Mouse (Mus musculus): ENCODE measurements around the gene Cped1. TPM values are rescaled to one million over a fixed set of nuclear protein-coding genes. Genes with fewer than 3 reads are reported as not detected.

Gene Cped1
- polyA plus RNA-seq (2016; fragmentation: Nextera tagmentation; extraction: Ambion mirVana), result 3.6 and 4.1 TPM in 2 replicates

DNA sequence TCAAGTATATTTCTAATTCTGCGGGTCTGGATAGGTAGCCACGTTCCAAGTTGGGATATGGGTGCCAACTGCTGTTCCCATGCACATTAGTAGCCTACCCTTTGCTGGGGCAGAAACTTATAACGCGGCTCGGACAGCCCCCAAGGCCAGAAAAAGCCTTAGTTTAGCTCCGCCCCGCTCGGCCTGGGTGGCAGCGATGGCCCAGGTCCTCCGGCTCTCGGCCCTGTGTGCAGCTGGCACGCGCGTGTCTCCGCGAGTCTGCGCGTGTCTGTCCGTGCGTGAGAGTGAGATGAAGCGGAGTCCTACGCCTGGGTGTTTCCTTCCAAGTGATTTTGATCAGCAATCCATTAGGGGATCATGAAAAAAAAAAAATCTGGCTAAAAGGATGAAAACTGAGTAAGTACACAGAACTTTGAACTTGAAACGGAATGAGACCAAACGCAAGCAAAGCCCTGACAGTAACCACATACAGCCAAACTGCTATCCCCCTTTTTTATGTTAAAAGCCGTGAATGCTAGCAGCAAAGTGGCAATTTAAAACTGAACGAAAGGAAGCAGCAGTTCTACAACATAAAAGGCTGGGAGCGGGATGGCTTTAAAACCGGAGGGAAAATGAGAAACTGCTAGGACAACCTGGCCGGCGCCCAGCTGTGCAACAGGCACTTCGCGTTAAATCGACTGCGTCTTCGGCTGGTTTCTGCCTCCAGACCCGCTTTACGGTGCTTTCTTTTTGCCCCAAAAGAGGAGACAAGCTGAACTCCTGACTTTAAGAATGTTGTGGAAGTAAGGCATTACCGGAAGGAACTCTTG lies at the start of gene Cped1:
Cped1 (plus strand) TSS at position 185 of the 809 bp plus-strand sequence.
- H3K4me1 ChIP-seq, result no peaks in the 10 kb centered on the region
- peak within 1 kb of the TSS; percentile 47 for H3K4me3 ChIP-seq
- 1% methylated on average over 38 of the region's 38 CpGs for WGBS (ENCODE audit: insufficient replicate concordance)
- peak within 1 kb of the TSS; percentile 66 for H3K4me2 ChIP-seq
- peak within 1 kb of the TSS; percentile 38; the same call in 1 of the 2 replicates for H3K27ac ChIP-seq
- no peaks in the 10 kb centered on the region for H3K36me3 ChIP-seq
- H3K27me3 ChIP-seq (replicated peaks), result peaks cover 25% of the 10 kb centered on the region
- H3K9ac ChIP-seq, result peak within 1 kb of the TSS; percentile 24; the same call in 1 of the 2 replicates
- no peaks in the 10 kb centered on the region for H3K9me3 ChIP-seq (replicated peaks)
- ATAC-seq, result peak; percentile 60

DNA sequence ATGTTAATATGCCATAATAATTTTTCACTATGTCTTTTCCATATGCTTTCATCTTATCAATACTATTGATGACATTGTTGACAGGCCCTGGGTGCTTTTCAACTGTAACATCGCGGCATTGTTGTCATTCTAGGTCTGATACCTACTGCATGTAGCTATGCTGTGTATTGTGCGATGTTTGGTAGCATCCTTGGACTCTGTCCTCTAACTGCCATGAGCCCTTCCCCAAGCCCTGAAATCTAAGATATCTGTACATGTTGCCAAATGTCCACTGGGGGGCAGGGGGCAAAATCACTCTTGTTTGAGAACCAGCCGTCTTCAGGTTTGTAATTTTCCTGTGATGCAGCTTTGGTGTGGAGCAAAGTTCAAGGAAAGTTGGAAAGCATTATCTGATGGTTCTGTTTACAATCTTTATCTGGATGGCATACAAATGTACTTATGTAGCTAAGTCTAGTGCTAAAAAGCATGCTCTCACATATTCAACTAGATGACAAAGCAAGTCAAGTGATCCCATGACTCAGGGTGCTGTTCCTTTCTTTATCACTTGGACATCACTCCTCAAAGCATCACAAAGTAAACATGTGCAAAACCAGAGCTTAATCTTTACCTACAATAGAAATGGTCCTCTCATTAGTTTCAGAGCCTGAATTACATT lies 47.6 kb upstream of the Cped1 start:
- no peak overlapping the region for H3K27ac ChIP-seq
- WGBS (ENCODE audit: insufficient replicate concordance), result 64% methylated on average over 4 of the region's 4 CpGs
- no peak overlapping the region for H3K9ac ChIP-seq
- H3K4me1 ChIP-seq, result no peaks in the 10 kb centered on the region
- ATAC-seq, result no peak
- H3K9me3 ChIP-seq (replicated peaks), result no peaks in the 10 kb centered on the region
- no peak overlapping the region for H3K4me2 ChIP-seq
- H3K36me3 ChIP-seq, result no peaks in the 10 kb centered on the region
- no peaks in the 10 kb centered on the region for H3K27me3 ChIP-seq (replicated peaks)
- H3K4me3 ChIP-seq, result no peak overlapping the region

- ATAC-seq, result peak; percentile 94
- H3K36me3 ChIP-seq, result peaks cover 22% of the 10 kb centered on the region
- H3K4me2 ChIP-seq, result peak within 1 kb of the TSS; percentile 87
- no peaks in the 10 kb centered on the region for H3K27me3 ChIP-seq (replicated peaks)
- H3K9me3 ChIP-seq (replicated peaks), result no peaks in the 10 kb centered on the region
- peak within 1 kb of the TSS; percentile 84 for H3K9ac ChIP-seq
- WGBS (ENCODE audit: insufficient replicate concordance), result under 1% methylated on average over 35 of the region's 35 CpGs
- H3K27ac ChIP-seq, result peak within 1 kb of the TSS; percentile 95
- peaks cover 13% of the 10 kb centered on the region for H3K4me1 ChIP-seq
- peak within 1 kb of the TSS; percentile 79 for H3K4me3 ChIP-seq
Measured at GRCm38 (mm10) chr6:21949226-21949731, 36.4 kb upstream of the Cped1 start, which contains the start of gene Ing3. Gene Ing3 (plus strand): TSS chr6:21949571.

GRCm38 (mm10) chr6:21949771-21950448 lies 35.8 kb upstream of the Cped1 start:
- peak; percentile 90 for ATAC-seq
- 2% methylated on average over 65 of the region's 68 CpGs for WGBS (ENCODE audit: insufficient replicate concordance)
- Histone ChIP-seq H3K4me3 (peak overlapping the region; percentile 79), H3K27ac (peak overlapping the region; percentile 95), H3K4me1 (peaks cover 13% of the 10 kb centered on the region), H3K27me3 (replicated peaks) (no peaks in the 10 kb centered on the region), H3K9ac (peak overlapping the region; percentile 84), H3K4me2 (peak overlapping the region; percentile 87), H3K36me3 (peaks cover 28% of the 10 kb centered on the region), H3K9me3 (replicated peaks) (no peaks in the 10 kb centered on the region)

- peak overlapping the region; percentile 79 for H3K4me3 ChIP-seq
- H3K36me3 ChIP-seq, result peaks cover 36% of the 10 kb centered on the region
- peaks cover 13% of the 10 kb centered on the region for H3K4me1 ChIP-seq
- no peaks in the 10 kb centered on the region for H3K27me3 ChIP-seq (replicated peaks)
- peak overlapping the region; percentile 84; the same call in 1 of the 2 replicates for H3K9ac ChIP-seq
- no peak overlapping the region for H3K27ac ChIP-seq
- H3K9me3 ChIP-seq (replicated peaks), result no peaks in the 10 kb centered on the region
- H3K4me2 ChIP-seq, result peak overlapping the region; percentile 87
- ATAC-seq, result no peak
- 84% methylated on average over 2 of the region's 2 CpGs for WGBS (ENCODE audit: insufficient replicate concordance)
Measured at GRCm38 (mm10) chr6:21950676-21951075, 35.0 kb upstream of the Cped1 start.

DNA sequence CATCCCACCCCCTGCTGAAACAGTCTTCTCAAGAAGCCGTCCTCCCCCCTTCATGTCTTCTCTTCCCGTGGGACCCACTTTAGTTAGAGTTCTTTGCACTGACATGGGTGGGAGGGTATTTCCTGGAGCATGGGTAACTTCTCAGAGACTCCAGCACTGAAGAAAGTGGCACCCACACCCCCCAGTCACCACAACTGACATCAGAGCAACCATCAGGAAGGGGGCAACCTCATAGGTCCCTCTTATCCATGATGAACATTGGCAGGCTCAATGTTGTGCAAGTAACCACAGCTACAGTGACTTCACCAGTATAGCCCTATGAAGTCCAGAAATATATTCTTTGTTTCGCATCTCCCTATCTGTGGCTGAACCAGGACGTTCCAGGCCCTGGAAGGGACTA lies 30.2 kb upstream of the Cped1 start:
- no peaks in the 10 kb centered on the region for H3K9me3 ChIP-seq (replicated peaks)
- no peak overlapping the region for H3K4me3 ChIP-seq
- peaks cover 64% of the 10 kb centered on the region for H3K36me3 ChIP-seq
- H3K27ac ChIP-seq, result no peak overlapping the region
- H3K27me3 ChIP-seq (replicated peaks), result no peaks in the 10 kb centered on the region
- 66% methylated on average over 4 of the region's 4 CpGs for WGBS (ENCODE audit: insufficient replicate concordance)
- no peak overlapping the region for H3K9ac ChIP-seq
- peaks cover 20% of the 10 kb centered on the region for H3K4me1 ChIP-seq
- ATAC-seq, result no peak
- H3K4me2 ChIP-seq, result no peak overlapping the region

DNA sequence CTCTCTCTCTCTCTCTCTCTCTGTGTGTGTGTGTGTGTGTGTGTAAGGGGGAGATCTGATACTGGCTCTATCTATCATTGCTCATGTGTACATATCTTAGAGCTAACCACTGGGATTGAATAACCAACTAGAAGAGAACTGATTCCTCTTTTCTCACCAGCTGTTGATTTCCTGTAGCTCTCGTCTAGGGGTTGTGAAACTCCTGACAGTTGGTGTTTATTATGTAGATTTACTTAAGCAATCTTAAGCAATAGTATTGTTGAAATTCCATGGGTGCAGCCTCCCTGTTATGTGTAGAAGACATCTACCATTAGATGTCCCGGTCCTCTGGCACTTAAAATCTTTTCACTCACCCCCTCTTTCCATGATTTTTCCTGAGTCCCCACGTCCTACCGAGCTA lies 26.8 kb upstream of the Cped1 start:
- Histone ChIP-seq H3K4me1 (peaks cover 20% of the 10 kb centered on the region), H3K4me2 (no peak overlapping the region), H3K9ac (no peak overlapping the region), H3K9me3 (replicated peaks) (no peaks in the 10 kb centered on the region), H3K4me3 (no peak overlapping the region), H3K27ac (no peak overlapping the region), H3K27me3 (replicated peaks) (no peaks in the 10 kb centered on the region), H3K36me3 (peaks cover 50% of the 10 kb centered on the region)
- WGBS (ENCODE audit: insufficient replicate concordance), result 71% methylated on average over 4 of the region's 4 CpGs
- no peak for ATAC-seq

- WGBS (ENCODE audit: insufficient replicate concordance), result 81% methylated on average over 5 of the region's 5 CpGs
- Histone ChIP-seq H3K4me1 (peaks cover 20% of the 10 kb centered on the region), H3K9me3 (replicated peaks) (no peaks in the 10 kb centered on the region), H3K36me3 (peaks cover 43% of the 10 kb centered on the region), H3K9ac (no peak overlapping the region), H3K4me2 (no peak overlapping the region), H3K27me3 (replicated peaks) (no peaks in the 10 kb centered on the region), H3K4me3 (no peak overlapping the region), H3K27ac (no peak overlapping the region)
- ATAC-seq, result no peak
Measured at GRCm38 (mm10) chr6:21959909-21960308, 25.8 kb upstream of the Cped1 start.

GRCm38 (mm10) chr6:21977532-21977931 lies 8.2 kb upstream of the Cped1 start:
- Histone ChIP-seq H3K4me2 (no peak overlapping the region), H3K36me3 (peaks cover 24% of the 10 kb centered on the region), H3K9me3 (replicated peaks) (no peaks in the 10 kb centered on the region), H3K27ac (no peak overlapping the region), H3K27me3 (replicated peaks) (no peaks in the 10 kb centered on the region), H3K4me1 (no peaks in the 10 kb centered on the region), H3K4me3 (no peak overlapping the region), H3K9ac (no peak overlapping the region)
- no peak for ATAC-seq
- WGBS (ENCODE audit: insufficient replicate concordance), result 84% methylated on average over 2 of the region's 2 CpGs

DNA sequence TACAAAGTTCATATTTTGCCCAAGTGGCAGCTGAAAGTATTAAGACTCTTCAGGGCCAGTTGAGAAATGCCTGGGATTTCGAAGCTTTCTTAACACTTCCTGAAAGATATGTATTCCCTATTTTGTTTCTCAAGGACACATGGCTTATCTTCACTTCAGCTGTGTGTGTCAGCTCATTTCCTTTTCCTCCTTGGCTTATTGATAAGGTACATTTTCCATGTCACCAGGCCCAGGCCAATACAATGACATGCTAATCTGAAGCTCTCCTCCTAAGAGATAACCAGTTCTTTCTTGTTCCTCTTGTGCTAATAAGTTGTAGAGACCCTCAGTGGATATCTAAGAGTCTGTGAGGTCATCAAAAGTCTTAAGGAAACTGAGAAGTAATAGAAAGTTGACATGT lies 4.6 kb upstream of the Cped1 start:
- peaks cover 11% of the 10 kb centered on the region for H3K27me3 ChIP-seq (replicated peaks)
- H3K4me2 ChIP-seq, result no peak overlapping the region
- no peaks in the 10 kb centered on the region for H3K36me3 ChIP-seq
- 31% methylated on average over 1 of the region's 1 CpGs for WGBS (ENCODE audit: insufficient replicate concordance)
- H3K9ac ChIP-seq, result no peak overlapping the region
- ATAC-seq, result no peak
- H3K27ac ChIP-seq, result no peak overlapping the region
- no peak overlapping the region for H3K4me3 ChIP-seq
- no peaks in the 10 kb centered on the region for H3K4me1 ChIP-seq
- no peaks in the 10 kb centered on the region for H3K9me3 ChIP-seq (replicated peaks)

DNA sequence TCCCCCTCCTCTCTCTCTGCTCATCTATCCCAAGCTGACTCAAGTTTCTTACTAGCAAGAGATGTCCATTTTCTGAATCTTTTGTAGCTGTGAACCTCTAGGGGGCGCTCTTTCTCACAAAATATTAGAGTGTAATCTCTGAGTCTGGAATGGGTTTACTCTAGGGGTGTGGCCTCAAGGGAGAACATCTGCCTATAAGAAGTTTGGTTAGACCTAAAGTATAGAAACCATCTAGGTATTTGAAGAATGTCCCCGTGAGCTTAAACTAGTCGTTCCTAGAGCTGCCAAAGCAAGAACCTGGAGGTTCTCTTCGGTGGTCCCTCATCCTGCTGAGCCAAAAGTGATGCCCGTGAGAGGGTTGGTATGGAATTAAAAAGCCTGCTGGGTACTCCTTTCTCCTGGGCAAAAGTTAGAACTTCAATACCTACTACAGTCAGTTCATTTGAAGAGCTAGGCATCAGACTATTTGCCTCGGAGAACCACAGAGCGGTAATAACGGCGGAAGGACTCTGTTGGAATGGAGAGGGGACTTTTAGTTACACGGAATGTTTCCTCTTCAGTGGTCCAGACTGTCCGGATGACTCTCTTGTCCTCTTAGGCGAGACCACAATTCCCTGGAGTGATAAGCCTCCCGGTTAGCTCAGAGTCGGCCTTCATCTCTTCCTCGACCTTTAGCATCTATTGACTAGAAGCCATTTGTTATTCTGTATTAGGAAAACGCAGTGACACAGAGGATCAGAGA lies 555 bp upstream of the Cped1 start:
- H3K36me3 ChIP-seq, result no peaks in the 10 kb centered on the region
- H3K27me3 ChIP-seq (replicated peaks), result peaks cover 25% of the 10 kb centered on the region
- H3K4me2 ChIP-seq, result peak overlapping the region; percentile 66
- WGBS (ENCODE audit: insufficient replicate concordance), result 8% methylated on average over 16 of the region's 16 CpGs
- no peak overlapping the region for H3K9ac ChIP-seq
- H3K27ac ChIP-seq, result no peak overlapping the region
- peak; percentile 66 for ATAC-seq
- peak overlapping the region; percentile 47 for H3K4me3 ChIP-seq
- H3K4me1 ChIP-seq, result no peaks in the 10 kb centered on the region
- no peaks in the 10 kb centered on the region for H3K9me3 ChIP-seq (replicated peaks)
